Mouse (Mus musculus) hindbrain, embryonic 11.5 days (tissue): Measurements from ENCODE around the gene Slc44a3. TPM values are rescaled to one million over a fixed set of nuclear protein-coding genes. Genes with fewer than 3 reads are reported as not detected.

Experiments used
- ATAC-seq: fragments of 200-750 bp; cut with Nextera tagmentation; 2 replicates; pipeline ENCODE4 v1.8.0; 2017; ENCODE audit warnings: mild to moderate bottlenecking, moderate TSS enrichment, moderate library complexity; ENCODE audit not compliant: low FRiP score
- DNase-seq: peaks from one replicate; pipeline ENCODE4 v3.0.0-alpha.2; 2015; ENCODE audit warnings: low spot score
- H3K27ac ChIP-seq: fragments of 300-500 bp; sonication (generic); 2 replicates; pipeline ENCODE4 v1.5.1; 2014; ENCODE audit warnings: mild to moderate bottlenecking, low read depth, low read length
- H3K27me3 ChIP-seq: fragments of 300-500 bp; sonication (generic); 2 replicates; pipeline ENCODE4 v1.6.1; 2014; ENCODE audit warnings: mild to moderate bottlenecking, low read length, moderate library complexity, mixed read lengths; ENCODE audit not compliant: control insufficient read depth, insufficient read depth
- H3K36me3 ChIP-seq: fragments of 300-500 bp; sonication (generic); 2 replicates; pipeline ENCODE4 v1.6.1; 2014; ENCODE audit warnings: mild to moderate bottlenecking, low read length, moderate library complexity, mixed read lengths; ENCODE audit not compliant: control insufficient read depth, insufficient read depth
- H3K4me1 ChIP-seq: fragments of 300-500 bp; sonication (generic); replicated peaks from 2 replicates; pipeline ENCODE4 v1.6.1; 2014; ENCODE audit warnings: low read length, mixed read lengths; ENCODE audit not compliant: control insufficient read depth, insufficient read depth
- H3K4me2 ChIP-seq: fragments of 300-500 bp; sonication (generic); replicated peaks from 2 replicates; pipeline ENCODE4 v1.6.1; 2014; ENCODE audit warnings: mild to moderate bottlenecking, low read depth, low read length
- H3K4me3 ChIP-seq: fragments of 300-500 bp; sonication (generic); 2 replicates; pipeline ENCODE4 v1.5.1; 2014; ENCODE audit warnings: low read depth, low read length
- H3K9ac ChIP-seq: fragments of 300-500 bp; sonication (generic); 2 replicates; pipeline ENCODE4 v1.6.1; 2014; ENCODE audit warnings: low read depth, low read length
- H3K9me3 ChIP-seq: fragments of 300-500 bp; sonication (generic); 2 replicates; pipeline ENCODE4 v1.6.1; 2016; ENCODE audit warnings: low read length; ENCODE audit not compliant: control insufficient read depth
- WGBS: fragments of 180-500 bp; shearing (Covaris S2); extraction: QIAGEN DNeasy Blood & Tissue Kit; methylation state at CpG from one replicate; pipeline ENCODE4 v1.1.7; 2014; 5-methylcytosine and 5-hydroxymethylcytosine counted together
- polyA plus RNA-seq: library from polyadenylated mRNA; unstranded; fragments of >200 nt; fragmentation: Nextera tagmentation; extraction: Ambion mirVana; gene quantifications from 2 replicates; pipeline ENCODE4 v1.2.1, GENCODE M21; 2014

The Slc44a3 gene
- polyA plus RNA-seq, 1 experiment from 2014 or later, result 0.86 TPM

DNA sequence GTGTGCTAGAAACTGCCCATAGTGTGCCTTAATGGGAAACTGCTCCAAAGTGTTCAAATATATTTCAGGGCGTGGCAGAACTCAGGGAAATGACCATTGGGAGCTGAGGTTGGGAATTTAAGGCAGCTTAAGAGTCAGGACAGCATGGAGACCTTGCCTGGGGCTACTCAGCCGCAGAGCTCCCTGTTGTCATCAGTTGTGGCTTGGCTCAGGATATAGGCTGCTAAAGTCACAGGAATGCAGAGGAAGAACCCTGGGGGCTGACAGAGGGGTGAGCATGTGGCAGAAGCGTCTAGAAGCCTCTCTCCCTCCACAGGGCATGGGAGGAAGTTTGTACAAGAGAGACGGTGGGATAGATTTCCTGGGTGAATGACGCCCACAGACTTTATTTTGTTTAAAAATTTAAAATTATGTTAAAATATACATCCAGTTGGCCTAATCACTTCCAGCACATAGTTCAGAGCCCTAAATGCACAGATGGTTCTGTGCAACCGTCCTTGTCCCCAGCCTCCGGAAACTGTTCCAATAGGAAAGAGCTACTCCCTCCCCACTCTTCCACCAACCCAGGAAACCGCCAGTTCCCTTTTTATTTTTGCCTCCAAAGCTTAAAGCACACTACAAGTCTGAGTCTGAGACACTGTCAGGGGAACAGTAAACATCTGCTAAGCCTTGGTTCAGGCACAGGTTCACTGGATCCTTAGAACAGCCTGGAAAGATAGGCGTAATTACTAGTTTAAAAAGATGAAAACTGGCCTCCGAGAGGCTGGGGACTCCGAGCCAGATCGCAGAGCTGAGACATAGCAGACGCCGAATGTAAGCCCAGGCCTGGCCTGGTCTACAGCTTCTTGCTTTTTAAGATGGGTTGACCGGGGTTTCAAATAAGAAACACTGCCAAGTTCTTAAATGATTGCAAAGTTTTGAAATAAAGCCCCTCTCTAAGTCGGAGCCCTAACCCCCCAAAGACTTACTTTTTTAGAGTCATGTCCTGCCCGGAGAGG, 5.8 kb downstream of the Slc44a3 start:
- Histone ChIP-seq H3K4me3 (no peak overlapping the region), H3K36me3 (no peaks in the 10 kb centered on the region), H3K9ac (no peak overlapping the region), H3K9me3 (no peaks in the 10 kb centered on the region), H3K4me1 (no peaks in the 10 kb centered on the region), H3K27ac (no peak overlapping the region), H3K4me2 (no peak overlapping the region), H3K27me3 (no peaks in the 10 kb centered on the region)
- 78% methylated on average over 17 of the region's 17 CpGs for WGBS
- ATAC-seq (no peak), DNase-seq (no peak)

DNA sequence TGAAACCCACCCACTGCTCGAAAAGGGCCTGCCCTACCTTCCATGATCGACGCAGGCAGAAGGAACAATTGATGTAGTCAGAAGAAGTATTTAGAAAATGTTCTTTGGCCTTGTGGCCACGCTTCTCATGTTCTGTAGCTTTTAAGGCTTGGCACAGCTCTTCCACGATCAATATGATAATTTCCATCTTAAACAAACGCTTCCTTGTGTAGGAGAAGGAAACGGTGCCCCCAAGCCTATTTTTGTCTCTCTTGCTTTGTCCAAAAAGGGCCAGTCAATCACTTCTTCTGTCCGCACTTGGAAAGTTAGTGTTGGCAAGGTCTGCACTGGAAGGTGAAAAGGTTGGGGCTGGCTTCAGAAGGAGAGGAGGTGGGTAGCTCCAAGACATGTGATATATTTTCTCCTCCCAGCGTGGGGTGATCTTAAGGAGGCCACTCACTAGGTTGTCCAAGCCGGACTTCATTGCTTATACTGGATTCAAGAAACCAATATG, 10.5 kb downstream of the Slc44a3 start:
- no peak overlapping the region for H3K27ac ChIP-seq
- H3K4me2 ChIP-seq, result no peak overlapping the region
- H3K9me3 ChIP-seq, result no peaks in the 10 kb centered on the region
- ATAC-seq (no peak), DNase-seq (no peak)
- H3K36me3 ChIP-seq, result no peaks in the 10 kb centered on the region
- H3K9ac ChIP-seq, result no peak overlapping the region
- H3K27me3 ChIP-seq, result no peaks in the 10 kb centered on the region
- H3K4me1 ChIP-seq, result no peaks in the 10 kb centered on the region
- WGBS, result 85% methylated on average over 10 of the region's 10 CpGs
- no peak overlapping the region for H3K4me3 ChIP-seq

DNA sequence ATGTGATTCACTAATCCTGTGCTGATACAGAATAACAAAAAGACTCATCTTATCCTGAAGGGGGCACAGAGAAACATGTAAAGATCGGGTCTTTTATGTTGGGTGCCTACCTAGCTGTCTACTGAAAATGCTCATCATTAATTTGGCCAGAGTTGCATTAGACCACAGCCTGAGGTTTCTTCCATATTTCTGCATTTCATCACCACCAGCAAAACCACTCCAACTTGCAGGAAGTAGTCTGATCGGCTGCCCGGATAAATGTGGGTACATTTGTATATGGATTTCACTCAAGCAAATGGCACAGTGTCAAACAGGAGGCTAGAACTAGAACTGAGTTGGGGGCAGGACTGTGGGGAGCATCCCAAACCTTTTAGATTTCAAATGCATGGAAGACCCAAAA, 11.1 kb downstream of the Slc44a3 start:
- Histone ChIP-seq H3K4me1 (no peaks in the 10 kb centered on the region), H3K9me3 (no peaks in the 10 kb centered on the region), H3K9ac (no peak overlapping the region), H3K27ac (no peak overlapping the region), H3K36me3 (no peaks in the 10 kb centered on the region), H3K4me3 (no peak overlapping the region), H3K4me2 (no peak overlapping the region), H3K27me3 (no peaks in the 10 kb centered on the region)
- DNase-seq (no peak), ATAC-seq (no peak)
- 90% methylated on average over 3 of the region's 3 CpGs for WGBS

DNA sequence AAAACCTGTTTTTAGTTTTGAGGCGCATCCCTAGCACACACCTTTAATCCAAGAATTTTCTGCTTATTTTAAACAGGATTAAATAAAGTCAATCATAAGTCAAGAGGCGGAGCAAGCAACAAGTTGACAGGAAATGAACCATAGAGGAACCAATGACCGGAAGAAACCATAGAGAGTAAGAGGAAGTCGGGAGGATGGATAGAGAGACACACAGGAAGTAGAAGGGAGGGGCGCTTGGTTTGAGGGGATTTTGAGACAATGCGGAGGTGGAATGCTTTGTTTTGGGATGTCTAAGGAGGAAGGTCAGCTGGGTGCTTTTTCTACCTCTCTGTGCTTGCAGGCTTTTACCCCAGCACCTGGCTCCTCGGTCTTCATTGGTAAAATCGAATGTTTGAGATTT, 15.2 kb downstream of the Slc44a3 start:
- Histone ChIP-seq H3K9me3 (no peaks in the 10 kb centered on the region), H3K4me2 (no peak overlapping the region), H3K36me3 (no peaks in the 10 kb centered on the region), H3K4me3 (no peak overlapping the region), H3K9ac (no peak overlapping the region), H3K27me3 (no peaks in the 10 kb centered on the region), H3K4me1 (no peaks in the 10 kb centered on the region), H3K27ac (no peak overlapping the region)
- ATAC-seq (no peak), DNase-seq (no peak)
- 94% methylated on average over 8 of the region's 8 CpGs for WGBS

DNA sequence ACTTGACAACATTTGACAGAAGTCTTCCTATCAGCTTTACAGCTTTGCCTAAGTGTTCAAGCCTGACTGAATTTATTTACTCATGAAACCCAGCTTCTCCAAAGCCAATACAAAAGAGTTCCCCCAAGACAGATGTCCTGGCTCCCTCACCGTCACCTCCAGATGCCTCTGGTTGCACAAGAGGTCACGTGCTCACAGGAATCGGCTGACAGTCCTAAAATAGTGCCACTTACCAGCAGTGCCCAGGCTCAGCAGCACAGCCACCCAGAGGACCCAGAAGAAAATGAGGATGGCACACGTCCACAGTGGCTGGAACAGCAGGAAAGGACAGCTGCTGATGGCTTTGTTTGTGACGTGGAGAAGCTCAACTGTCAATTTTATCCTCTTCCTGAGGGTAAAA, 23.1 kb downstream of the Slc44a3 start:
- H3K4me3 ChIP-seq, result no peak overlapping the region
- H3K4me1 ChIP-seq, result no peaks in the 10 kb centered on the region
- no peak overlapping the region for H3K27ac ChIP-seq
- DNase-seq (no peak), ATAC-seq (no peak)
- no peaks in the 10 kb centered on the region for H3K36me3 ChIP-seq
- no peak overlapping the region for H3K4me2 ChIP-seq
- no peaks in the 10 kb centered on the region for H3K27me3 ChIP-seq
- no peaks in the 10 kb centered on the region for H3K9me3 ChIP-seq
- WGBS, result 68% methylated on average over 5 of the region's 5 CpGs
- H3K9ac ChIP-seq, result no peak overlapping the region

DNA sequence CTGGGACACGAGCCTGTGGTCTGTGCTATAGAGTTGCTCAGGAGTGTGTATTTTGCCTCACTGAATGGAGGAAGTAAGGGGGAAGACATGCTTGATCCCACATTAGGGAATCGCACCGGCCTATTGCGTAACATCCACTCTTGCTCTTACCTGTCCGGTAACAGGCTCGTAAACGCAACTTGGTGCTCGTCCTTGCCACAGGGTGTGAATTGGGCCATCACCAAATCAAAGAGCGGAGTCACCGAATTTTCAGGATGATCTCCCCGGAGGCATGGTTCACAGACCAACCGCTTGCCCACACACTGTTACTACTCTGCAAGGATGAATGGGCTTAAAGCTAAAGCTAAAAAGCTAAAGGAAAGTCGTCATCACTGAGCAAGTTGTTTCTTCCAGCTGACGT, 24.5 kb downstream of the Slc44a3 start:
- H3K4me3 ChIP-seq, result no peak overlapping the region
- H3K4me1 ChIP-seq, result no peaks in the 10 kb centered on the region
- ATAC-seq, result no peak
- DNase-seq, result no peak
- 96% methylated on average over 14 of the region's 14 CpGs for WGBS
- H3K36me3 ChIP-seq, result no peaks in the 10 kb centered on the region
- H3K9me3 ChIP-seq, result no peaks in the 10 kb centered on the region
- no peaks in the 10 kb centered on the region for H3K27me3 ChIP-seq
- no peak overlapping the region for H3K27ac ChIP-seq
- no peak overlapping the region for H3K9ac ChIP-seq
- no peak overlapping the region for H3K4me2 ChIP-seq

DNA sequence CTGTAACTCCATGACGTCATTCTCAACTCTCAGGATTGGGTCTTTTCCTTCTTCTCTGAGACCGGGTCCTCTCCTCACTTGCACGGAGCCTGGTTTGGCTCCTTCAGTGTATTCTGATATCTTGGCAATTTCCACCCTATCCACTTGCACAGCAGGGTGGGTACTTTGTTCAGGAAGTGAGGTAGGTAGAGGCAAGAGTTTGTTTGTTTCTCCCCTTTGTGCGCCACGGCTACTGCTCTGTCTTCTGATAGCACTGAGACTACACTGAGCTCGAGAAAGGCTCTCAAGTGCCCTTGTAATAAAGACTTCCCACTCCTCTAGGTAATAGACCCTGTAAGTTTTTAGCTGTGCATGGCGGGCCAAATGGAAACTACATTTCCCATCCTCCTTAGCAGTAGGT, 25.4 kb downstream of the Slc44a3 start:
- WGBS, result 90% methylated on average over 7 of the region's 7 CpGs
- no peak for DNase-seq
- Histone ChIP-seq H3K4me2 (no peak overlapping the region), H3K9me3 (no peaks in the 10 kb centered on the region), H3K27me3 (no peaks in the 10 kb centered on the region), H3K9ac (no peak overlapping the region), H3K4me1 (no peaks in the 10 kb centered on the region), H3K36me3 (no peaks in the 10 kb centered on the region), H3K4me3 (no peak overlapping the region), H3K27ac (no peak overlapping the region)
- ATAC-seq, result no peak

DNA sequence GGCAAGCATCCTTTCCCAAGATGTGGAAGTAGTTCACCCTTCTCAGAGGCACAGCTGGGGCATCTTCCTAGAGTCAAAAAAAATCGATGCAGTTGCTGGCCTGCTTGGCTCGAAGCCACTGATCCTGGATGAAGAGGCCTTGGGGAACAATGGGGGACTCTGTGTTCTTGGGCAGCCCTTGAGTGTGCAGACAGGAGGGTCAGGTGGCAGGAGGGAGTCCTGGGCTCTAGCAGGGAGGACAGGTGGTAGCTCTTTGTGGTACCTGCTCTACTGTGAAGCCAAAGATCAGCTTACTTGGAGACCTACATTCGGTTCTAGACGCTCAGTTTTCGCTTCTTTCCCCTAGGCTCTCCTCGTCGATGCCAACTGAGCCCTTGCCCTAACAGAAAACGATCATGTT, 26.0 kb downstream of the Slc44a3 start:
- Histone ChIP-seq H3K27ac (no peak overlapping the region), H3K4me3 (no peak overlapping the region), H3K27me3 (no peaks in the 10 kb centered on the region), H3K4me1 (no peaks in the 10 kb centered on the region), H3K4me2 (no peak overlapping the region), H3K9ac (no peak overlapping the region), H3K36me3 (no peaks in the 10 kb centered on the region), H3K9me3 (no peaks in the 10 kb centered on the region)
- DNase-seq (no peak), ATAC-seq (no peak)
- WGBS, result 82% methylated on average over 8 of the region's 8 CpGs

DNA sequence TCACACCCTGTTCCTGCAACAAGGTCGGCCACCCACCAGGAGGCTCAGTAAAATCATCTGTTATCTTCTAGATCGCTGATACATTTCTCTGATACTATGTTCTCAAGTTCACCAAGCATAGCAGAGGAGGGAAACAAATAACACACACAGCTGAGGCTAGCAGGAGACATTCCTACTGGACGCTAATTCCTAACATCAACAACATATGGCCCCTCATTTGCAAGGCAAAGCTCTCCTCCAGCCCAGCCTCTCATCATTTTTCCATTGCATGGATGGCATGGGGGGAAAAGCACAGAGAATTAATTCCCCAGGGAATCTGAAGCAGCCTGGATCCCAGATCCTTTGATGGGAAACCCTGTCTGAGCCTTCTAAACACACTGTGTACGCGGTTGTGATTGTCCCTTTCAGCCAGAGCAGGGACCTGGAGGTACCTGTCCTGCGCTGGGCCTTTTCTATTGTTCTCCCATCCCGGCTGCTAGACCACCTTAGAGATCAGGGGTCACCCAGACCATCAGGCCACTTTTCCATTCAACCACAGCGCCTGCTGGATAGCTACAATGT, 27.2 kb downstream of the Slc44a3 start:
- no peak overlapping the region for H3K4me2 ChIP-seq
- DNase-seq, result peak; percentile 23
- H3K36me3 ChIP-seq, result no peaks in the 10 kb centered on the region
- H3K4me3 ChIP-seq, result no peak overlapping the region
- no peaks in the 10 kb centered on the region for H3K9me3 ChIP-seq
- no peak overlapping the region for H3K9ac ChIP-seq
- peak; percentile 60 for ATAC-seq
- H3K27me3 ChIP-seq, result no peaks in the 10 kb centered on the region
- no peak overlapping the region for H3K27ac ChIP-seq
- H3K4me1 ChIP-seq, result no peaks in the 10 kb centered on the region
- 57% methylated on average over 8 of the region's 8 CpGs for WGBS
